Mouse (Mus musculus): ENCODE measurements around the gene Gm20908. TPM values are rescaled to one million over a fixed set of nuclear protein-coding genes. Genes with fewer than 3 reads are reported as not detected.
"Not testable (repeated sequence)": the region's sequence is repeated elsewhere in the genome, so short reads cannot be mapped to it uniquely, and the experiment has no call there.

Gm20908 gene
- total RNA-seq (2015; ENCODE audit: low replicate concordance) (not detected in 2 replicates), total RNA-seq (2017; ENCODE audit: low replicate concordance) (not detected in 2 replicates)

DNA sequence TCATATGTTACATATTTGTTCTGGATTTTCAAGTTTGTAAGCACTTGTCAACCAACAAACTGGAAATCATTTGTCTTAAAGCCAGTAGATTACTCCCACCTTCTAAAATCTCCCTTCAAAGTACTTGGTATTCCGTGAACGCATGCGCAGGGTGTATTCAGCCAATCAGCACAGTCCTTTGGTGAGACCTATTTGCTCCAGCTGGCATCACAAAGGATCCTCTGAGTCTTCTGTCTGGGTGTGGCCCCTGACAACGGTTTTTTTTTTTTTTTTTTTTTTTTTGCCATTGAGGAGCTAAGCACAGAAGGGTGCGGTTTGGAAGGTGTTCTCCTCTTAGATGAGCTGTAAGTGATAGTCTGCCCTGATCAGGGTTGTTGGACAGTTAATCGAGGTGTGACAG lies at the start of gene Gm20908:
Gene Gm20908 (plus strand): TSS at position 301 of the 400 bp plus-strand sequence.
- ATAC-seq (replicated peaks; ENCODE audit: low FRiP score, poor library complexity, severe bottlenecking): not testable (repeated sequence)
